Mouse (Mus musculus) lung, embryonic 16.5 days (tissue): ENCODE data around the gene Myo1d. TPM values are rescaled to one million over a fixed set of nuclear protein-coding genes. Genes with fewer than 3 reads are reported as not detected.

Experiments used
- ATAC-seq: fragments of 200-750 bp; cut with Nextera tagmentation; 2 replicates; pipeline ENCODE4 v1.8.0; 2017; ENCODE audit warnings: low read depth, mild to moderate bottlenecking, moderate library complexity
- H3K27ac ChIP-seq: fragments of 300-500 bp; sonication (generic); 2 replicates; pipeline ENCODE4 v1.5.1; 2014; ENCODE audit warnings: mild to moderate bottlenecking, control low read depth, low read length
- H3K27me3 ChIP-seq: fragments of 300-500 bp; sonication (generic); 2 replicates; pipeline ENCODE4 v1.6.1; 2014; ENCODE audit warnings: low read depth, low read length, mixed read lengths; ENCODE audit not compliant: control insufficient read depth, insufficient read depth
- H3K36me3 ChIP-seq: fragments of 300-500 bp; sonication (generic); 2 replicates; pipeline ENCODE4 v1.6.1; 2014; ENCODE audit warnings: low read length; ENCODE audit not compliant: control insufficient read depth, insufficient read depth
- H3K4me1 ChIP-seq: fragments of 300-500 bp; sonication (generic); replicated peaks from 2 replicates; pipeline ENCODE4 v1.6.1; 2014; ENCODE audit warnings: low read length, mixed read lengths; ENCODE audit not compliant: control insufficient read depth, insufficient read depth
- H3K4me2 ChIP-seq: fragments of 300-500 bp; sonication (generic); 2 replicates; pipeline ENCODE4 v1.6.1; 2014; ENCODE audit warnings: low read depth, low read length, control low read depth
- H3K4me3 ChIP-seq: fragments of 300-500 bp; sonication (generic); 2 replicates; pipeline ENCODE4 v1.5.1; 2014; ENCODE audit warnings: mild to moderate bottlenecking, low read length, control low read depth
- H3K9ac ChIP-seq: fragments of 300-500 bp; sonication (generic); 2 replicates; pipeline ENCODE4 v1.6.1; 2014; ENCODE audit warnings: low read length, control low read depth
- H3K9me3 ChIP-seq: fragments of 300-500 bp; sonication (generic); 2 replicates; pipeline ENCODE4 v1.6.1; 2016; ENCODE audit warnings: low read length; ENCODE audit not compliant: control insufficient read depth
- WGBS: fragments of 180-500 bp; shearing (Covaris S2); extraction: QIAGEN DNeasy Blood & Tissue Kit; methylation state at CpG from one replicate; pipeline ENCODE4 v1.1.7; 2014; 5-methylcytosine and 5-hydroxymethylcytosine counted together
- polyA plus RNA-seq: library from polyadenylated mRNA; unstranded; fragments of >200 nt; fragmentation: Nextera tagmentation; extraction: Ambion mirVana; gene quantifications from 2 replicates; pipeline ENCODE4 v1.2.1, GENCODE M21; 2015

Myo1d gene
- polyA plus RNA-seq, 1 experiment from 2014 or later = 21.0 TPM

GRCm38 (mm10) chr11:80751168-80751567 lies 28.7 kb downstream of the Myo1d start:
- no peak overlapping the region for H3K27ac ChIP-seq
- no peaks in the 10 kb centered on the region for H3K36me3 ChIP-seq
- no peak for ATAC-seq
- H3K9me3 ChIP-seq = no peaks in the 10 kb centered on the region
- H3K4me1 ChIP-seq = 0 out of 2 replicates have a peak, but pooled peaks cover 3% of the 10 kb centered on the region
- H3K27me3 ChIP-seq = no peaks in the 10 kb centered on the region
- H3K4me3 ChIP-seq = no peak overlapping the region
- 65% methylated on average over 1 of the region's 1 CpGs for WGBS
- H3K4me2 ChIP-seq = no peak overlapping the region
- no peak overlapping the region for H3K9ac ChIP-seq

GRCm38 (mm10) chr11:80749187-80749586 lies 30.6 kb downstream of the Myo1d start:
- H3K4me3 ChIP-seq = no peak overlapping the region
- ATAC-seq = no peak
- WGBS = 89% methylated on average over 1 of the region's 1 CpGs
- no peak overlapping the region for H3K27ac ChIP-seq
- no peaks in the 10 kb centered on the region for H3K36me3 ChIP-seq
- no peak overlapping the region for H3K4me2 ChIP-seq
- no peaks in the 10 kb centered on the region for H3K9me3 ChIP-seq
- H3K9ac ChIP-seq = no peak overlapping the region
- H3K27me3 ChIP-seq = no peaks in the 10 kb centered on the region
- 0 out of 2 replicates have a peak, but pooled peaks cover 3% of the 10 kb centered on the region for H3K4me1 ChIP-seq

GRCm38 (mm10) chr11:80745426-80745825 lies 34.4 kb downstream of the Myo1d start:
- H3K9me3 ChIP-seq = no peaks in the 10 kb centered on the region
- H3K36me3 ChIP-seq = no peaks in the 10 kb centered on the region
- no peak overlapping the region for H3K9ac ChIP-seq
- no peaks in the 10 kb centered on the region for H3K27me3 ChIP-seq
- no peak overlapping the region for H3K4me2 ChIP-seq
- 60% methylated on average over 5 of the region's 5 CpGs for WGBS
- H3K4me3 ChIP-seq = no peak overlapping the region
- no peak overlapping the region for H3K27ac ChIP-seq
- ATAC-seq = no peak
- H3K4me1 ChIP-seq = 0 out of 2 replicates have a peak, but pooled peaks cover 3% of the 10 kb centered on the region

GRCm38 (mm10) chr11:80743823-80744410 lies 35.9 kb downstream of the Myo1d start:
- ATAC-seq = no peak
- 73% methylated on average over 4 of the region's 4 CpGs for WGBS
- 0 out of 2 replicates have a peak, but pooled peaks cover 3% of the 10 kb centered on the region for H3K4me1 ChIP-seq
- H3K9ac ChIP-seq = no peak overlapping the region
- no peak overlapping the region for H3K27ac ChIP-seq
- no peak overlapping the region for H3K4me2 ChIP-seq
- no peaks in the 10 kb centered on the region for H3K9me3 ChIP-seq
- H3K27me3 ChIP-seq = no peaks in the 10 kb centered on the region
- no peaks in the 10 kb centered on the region for H3K36me3 ChIP-seq
- no peak overlapping the region for H3K4me3 ChIP-seq

GRCm38 (mm10) chr11:80742462-80742861 lies 37.4 kb downstream of the Myo1d start:
- no peak overlapping the region for H3K9ac ChIP-seq
- H3K27ac ChIP-seq = no peak overlapping the region
- no peak for ATAC-seq
- H3K4me3 ChIP-seq = no peak overlapping the region
- 0 out of 2 replicates have a peak, but pooled peaks cover 3% of the 10 kb centered on the region for H3K4me1 ChIP-seq
- H3K36me3 ChIP-seq = no peaks in the 10 kb centered on the region
- WGBS = 97% methylated on average over 4 of the region's 4 CpGs
- H3K27me3 ChIP-seq = no peaks in the 10 kb centered on the region
- no peaks in the 10 kb centered on the region for H3K9me3 ChIP-seq
- H3K4me2 ChIP-seq = no peak overlapping the region

- Histone ChIP-seq H3K27me3 (no peaks in the 10 kb centered on the region), H3K4me1 (peaks cover 5% of the 10 kb centered on the region; the same call in 1 of the 2 replicates), H3K36me3 (no peaks in the 10 kb centered on the region), H3K9me3 (no peaks in the 10 kb centered on the region), H3K4me3 (no peak overlapping the region), H3K27ac (no peak overlapping the region), H3K4me2 (no peak overlapping the region), H3K9ac (no peak overlapping the region)
- 85% methylated on average over 2 of the region's 2 CpGs for WGBS
- no peak for ATAC-seq
Measured at GRCm38 (mm10) chr11:80734771-80735170, 45.1 kb downstream of the Myo1d start.

GRCm38 (mm10) chr11:80724701-80725100 lies 55.1 kb downstream of the Myo1d start:
- 62% methylated on average over 12 of the region's 12 CpGs for WGBS
- Histone ChIP-seq H3K27me3 (no peaks in the 10 kb centered on the region), H3K4me2 (no peak overlapping the region), H3K9ac (no peak overlapping the region), H3K4me1 (no peaks in the 10 kb centered on the region), H3K27ac (no peak overlapping the region), H3K9me3 (no peaks in the 10 kb centered on the region), H3K36me3 (no peaks in the 10 kb centered on the region), H3K4me3 (no peak overlapping the region)
- ATAC-seq = no peak

- no peaks in the 10 kb centered on the region for H3K27me3 ChIP-seq
- no peaks in the 10 kb centered on the region for H3K9me3 ChIP-seq
- no peak overlapping the region for H3K27ac ChIP-seq
- H3K4me3 ChIP-seq = no peak overlapping the region
- H3K36me3 ChIP-seq = no peaks in the 10 kb centered on the region
- H3K9ac ChIP-seq = no peak overlapping the region
- H3K4me2 ChIP-seq = no peak overlapping the region
- no peaks in the 10 kb centered on the region for H3K4me1 ChIP-seq
- 65% methylated on average over 9 of the region's 9 CpGs for WGBS
- no peak for ATAC-seq
Measured at GRCm38 (mm10) chr11:80723406-80724047, 56.3 kb downstream of the Myo1d start.

GRCm38 (mm10) chr11:80719014-80719413 lies 60.8 kb downstream of the Myo1d start:
- Histone ChIP-seq H3K4me2 (no peak overlapping the region), H3K4me1 (peaks cover 7% of the 10 kb centered on the region), H3K27ac (no peak overlapping the region), H3K27me3 (no peaks in the 10 kb centered on the region), H3K9me3 (no peaks in the 10 kb centered on the region), H3K36me3 (no peaks in the 10 kb centered on the region), H3K9ac (no peak overlapping the region), H3K4me3 (no peak overlapping the region)
- 28% methylated on average over 1 of the region's 1 CpGs for whole genome bisulfite sequencing
- ATAC-seq = no peak
